Mouse (Mus musculus) urinary bladder, adult 18-20 months (tissue): ENCODE measurements around the gene Angel2.

ENCODE experiments used
- DNase-seq, 2 experiments: peaks; one replicate each; pipeline ENCODE4 v3.0.0; 2022; ENCODE audit warnings: low spot score in 2 of 2, mixed read lengths in 2 of 2

Angel2 gene

GRCm38 (mm10) chr1:190929010-190929695, 4.2 kb downstream of the Angel2 start:
- DNase-seq: peak; percentile 35 to 41

GRCm38 (mm10) chr1:190930181-190930580, 5.3 kb downstream of the Angel2 start:
- DNase-seq: no peak

GRCm38 (mm10) chr1:190939803-190940202, 14.9 kb downstream of the Angel2 start:
- no peak for DNase-seq

GRCm38 (mm10) chr1:190944109-190944760, 19.3 kb downstream of the Angel2 start:
- DNase-seq: peak; percentile 13 to 59

- no peak for DNase-seq
Observed at GRCm38 (mm10) chr1:190947986-190948385, 23.1 kb downstream of the Angel2 start.

GRCm38 (mm10) chr1:190948439-190948838, 23.5 kb downstream of the Angel2 start:
- no peak for DNase-seq

GRCm38 (mm10) chr1:190948846-190949245, 23.9 kb downstream of the Angel2 start:
- DNase-seq: no peak

- DNase-seq: no peak
Observed at GRCm38 (mm10) chr1:190951014-190951413, 26.1 kb downstream of the Angel2 start.

GRCm38 (mm10) chr1:190953009-190953408, 28.1 kb downstream of the Angel2 start:
- DNase-seq: no peak

GRCm38 (mm10) chr1:190958821-190959220, 33.9 kb downstream of the Angel2 start:
- DNase-seq: no peak

GRCm38 (mm10) chr1:190962760-190963159, 37.8 kb downstream of the Angel2 start:
- no peak for DNase-seq

GRCm38 (mm10) chr1:190964992-190965780, 40.3 kb downstream of the Angel2 start:
- DNase-seq: no peak

- DNase-seq: no peak
Observed at GRCm38 (mm10) chr1:190968010-190968409, 43.1 kb downstream of the Angel2 start.

- no peak for DNase-seq
Observed at GRCm38 (mm10) chr1:190971708-190972610, 47.0 kb downstream of the Angel2 start.

GRCm38 (mm10) chr1:190972612-190973192, 47.8 kb downstream of the Angel2 start:
- no peak for DNase-seq

GRCm38 (mm10) chr1:190974191-190974590, 49.3 kb downstream of the Angel2 start:
- no peak for DNase-seq

- no peak for DNase-seq
Observed at GRCm38 (mm10) chr1:190974833-190975232, 49.9 kb downstream of the Angel2 start.

GRCm38 (mm10) chr1:190976887-190977573, 52.1 kb downstream of the Angel2 start:
- no peak for DNase-seq

GRCm38 (mm10) chr1:190978001-190978400, 53.1 kb downstream of the Angel2 start:
- DNase-seq: peak in 1 of 2 experiments; percentile 9

- DNase-seq: peak in 1 of 2 experiments; percentile 26
Observed at GRCm38 (mm10) chr1:190978511-190979073, 53.7 kb downstream of the Angel2 start.
